In genomic region chr2:170442535-170442934, GRCm38 (mm10) we compare ENCODE assay signal across 7 mouse cellular contexts. TPM values are rescaled to one million over a fixed set of nuclear protein-coding genes. Genes with fewer than 3 reads are reported as not detected.
DNase-seq lines count a peak whose midpoint lies in the region; TF ChIP-seq lines count a peak whose summit lies in the region.

No protein-coding gene starts in this region.

- H3K4me3 ChIP-seq in left cerebral cortex, adult 2 months = no peak overlapping the region
- H3K4me3 ChIP-seq in E14TG2a.4 (replicated peaks; ENCODE audit: low read length) = no peak overlapping the region

- TF ChIP-seq CTCF in left cerebral cortex, adult 2 months (IDR thresholded peaks at IDR 0.05) = peak; percentile 41
- peak; percentile 71 for TF ChIP-seq CTCF in E14TG2a.4 (conservative IDR thresholded peaks at IDR 0.05; ENCODE audit: low read length)

- no peaks in the 10 kb centered on the region for H3K9me3 ChIP-seq in E14TG2a.4 (ENCODE audit: low read length)

- H3K36me3 ChIP-seq in E14TG2a.4 (ENCODE audit: insufficient read depth, low read length) = no peaks in the 10 kb centered on the region

- no peak overlapping the region for H3K27ac ChIP-seq in left cerebral cortex, adult 2 months

- intact Hi-C loops in left cerebral cortex, adult 2 months (cut with DNase I) = no loop called here

- peaks cover 14% of the 10 kb centered on the region for H3K4me1 ChIP-seq in E14TG2a.4 (replicated peaks; ENCODE audit: low read depth, low read length)

- DNase-seq in left cerebral cortex, adult 2 months (ENCODE audit: extremely low spot score in 1 of 2, low spot score in 2 of 2) = no peak
- no peak for DNase-seq in left cerebral cortex, adult 11 months (ENCODE audit: low spot score)
- DNase-seq in R1 (ENCODE audit: low read depth, low spot score) (peak; percentile 74), MN1 (ENCODE audit: low spot score) (no peak)
- peak; percentile 30 to 78 for DNase-seq in kidney, postnatal 25 days
- DNase-seq in ovary, postnatal 14 days (ENCODE audit: low spot score) = no peak

- H3K27me3 ChIP-seq in E14TG2a.4 (ENCODE audit: insufficient read depth, low read length) = peaks cover 32% of the 10 kb centered on the region

RNA-seq across cellular contexts. Expression of gene Bcas1, which starts 14.9 kb away (rescaled TPM):
- 10 to 100 TPM; 40.3 to 46.1 TPM for total RNA-seq in left cerebral cortex, adult 2 months (2021)

RNA-seq across cellular contexts. Expression of gene Pfdn4, which starts 53.7 kb away (rescaled TPM):
- total RNA-seq in left cerebral cortex, adult 2 months (2021) = 10 to 100 TPM; 30.5 to 31.7 TPM

RNA-seq across cellular contexts. Expression of gene Cyp24a1, which starts 54.4 kb away (rescaled TPM):
- total RNA-seq in left cerebral cortex, adult 2 months (2021) = not detected

Comparison
In these comparisons a context has a peak if more than half of its experiments do, and no peak if none do; other contexts are left out.
1. DNase-seq: peak in R1 (single experiment) and kidney, postnatal 25 days (2 of 2); none in left cerebral cortex, adult 2 months (0 of 2), left cerebral cortex, adult 11 months (single experiment), ovary, postnatal 14 days (single experiment) and MN1 (single experiment).